Mouse (Mus musculus) bone marrow, adult 2 months (tissue): Measurements from ENCODE around the gene Sele. TPM values are rescaled to one million over a fixed set of nuclear protein-coding genes. Genes with fewer than 3 reads are reported as not detected.
A peak's percentile ranks its signal among the peaks of the same experiment; 100 is the strongest.

Source experiments
- H3K27ac ChIP-seq: fragments of 200-500 bp; 2 replicates; pipeline ENCODE4 v1.5.1; 2012; ENCODE audit warnings: low read depth, mild to moderate bottlenecking, control low read depth, inconsistent platforms, low read length; ENCODE audit not compliant: control insufficient read depth, poor library complexity, insufficient read depth
- H3K4me1 ChIP-seq: fragments of 200-500 bp; 2 replicates; pipeline ENCODE4 v1.6.1; 2011; ENCODE audit warnings: low read length; ENCODE audit not compliant: control insufficient read depth, insufficient read depth
- H3K4me3 ChIP-seq: fragments of 200-500 bp; replicated peaks from 2 replicates; pipeline ENCODE3; 2011; ENCODE audit warnings: mild to moderate bottlenecking, low read depth, low read length, control low read depth; ENCODE audit not compliant: control insufficient read depth
- CTCF ChIP-seq: fragments of 200-500 bp; IDR thresholded peaks from 2 replicates; pipeline ENCODE4 v1.5.1; 2011; ENCODE audit warnings: low read length, control low read depth; ENCODE audit not compliant: control insufficient read depth, insufficient read depth
- POLR2A ChIP-seq: fragments of 200-500 bp; IDR thresholded peaks from 2 replicates; pipeline ENCODE4 v1.6.1; 2011; ENCODE audit warnings: low read depth, mild to moderate bottlenecking, control low read depth, low read length, borderline replicate concordance; ENCODE audit not compliant: control insufficient read depth
- WGBS: fragments of 180-500 bp; shearing (Covaris S2); methylation state at CpG from one replicate; pipeline ENCODE4 v1.1.7; 2018; 5-methylcytosine and 5-hydroxymethylcytosine counted together
- polyA plus RNA-seq: library from polyadenylated mRNA; stranded (reverse); fragments of >200 nt; gene quantifications from 2 replicates; pipeline ENCODE4 v1.2.4, GENCODE M21; 2011; ENCODE audit warnings: low replicate concordance; ENCODE audit not compliant: missing spikeins, insufficient read depth, insufficient read length

The Sele gene
- polyA plus RNA-seq, 1 experiment, result 1.4 TPM

DNA sequence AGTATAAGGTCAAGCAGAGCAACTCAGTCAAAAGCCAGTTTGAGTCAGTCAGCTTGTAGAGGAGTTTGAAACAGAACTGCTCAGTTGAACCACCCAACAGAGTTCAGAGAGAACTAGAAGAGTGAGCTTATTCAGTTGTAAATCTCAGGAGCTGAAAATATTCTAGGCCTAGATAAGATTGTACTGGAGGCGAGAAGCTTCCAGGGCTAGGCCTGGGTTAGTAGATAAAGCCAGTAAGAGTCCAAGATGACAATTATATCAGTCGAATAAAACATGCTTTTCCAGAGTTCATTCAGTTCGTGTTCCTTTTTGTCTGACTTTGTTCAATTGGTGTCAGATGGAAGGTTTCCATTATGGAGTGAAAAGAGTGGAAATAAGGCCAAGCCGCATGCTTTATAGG, 22.3 kb upstream of the Sele start:
- no peak for TF ChIP-seq POLR2A
- TF ChIP-seq CTCF, result no peak
- 65% methylated on average over 4 of the region's 4 CpGs for WGBS
- H3K4me1 ChIP-seq, result no peaks in the 10 kb centered on the region
- H3K4me3 ChIP-seq, result no peak overlapping the region
- no peak overlapping the region for H3K27ac ChIP-seq

DNA sequence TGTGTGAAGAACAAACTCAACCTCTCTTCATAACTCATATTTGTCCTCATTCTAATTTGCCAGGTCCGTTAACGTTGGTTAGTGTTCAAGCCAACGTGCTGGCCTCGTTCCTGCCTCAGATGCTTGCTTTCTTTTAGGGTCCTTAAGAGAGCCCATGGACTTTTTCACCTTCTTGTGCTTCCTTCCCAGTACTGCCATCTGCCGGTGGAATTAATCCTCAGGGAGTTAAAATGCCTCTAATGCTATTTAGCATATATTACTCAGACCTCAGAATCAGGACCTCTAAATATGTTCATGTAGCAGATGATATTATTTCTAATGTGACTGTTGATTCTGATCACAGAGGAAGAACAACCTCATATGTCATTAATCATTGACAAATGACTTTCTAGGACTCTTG, 20.6 kb upstream of the Sele start:
- H3K4me1 ChIP-seq, result no peaks in the 10 kb centered on the region
- TF ChIP-seq CTCF (no peak), POLR2A (no peak)
- no peak overlapping the region for H3K4me3 ChIP-seq
- H3K27ac ChIP-seq, result no peak overlapping the region
- WGBS, result 68% methylated on average over 5 of the region's 5 CpGs

DNA sequence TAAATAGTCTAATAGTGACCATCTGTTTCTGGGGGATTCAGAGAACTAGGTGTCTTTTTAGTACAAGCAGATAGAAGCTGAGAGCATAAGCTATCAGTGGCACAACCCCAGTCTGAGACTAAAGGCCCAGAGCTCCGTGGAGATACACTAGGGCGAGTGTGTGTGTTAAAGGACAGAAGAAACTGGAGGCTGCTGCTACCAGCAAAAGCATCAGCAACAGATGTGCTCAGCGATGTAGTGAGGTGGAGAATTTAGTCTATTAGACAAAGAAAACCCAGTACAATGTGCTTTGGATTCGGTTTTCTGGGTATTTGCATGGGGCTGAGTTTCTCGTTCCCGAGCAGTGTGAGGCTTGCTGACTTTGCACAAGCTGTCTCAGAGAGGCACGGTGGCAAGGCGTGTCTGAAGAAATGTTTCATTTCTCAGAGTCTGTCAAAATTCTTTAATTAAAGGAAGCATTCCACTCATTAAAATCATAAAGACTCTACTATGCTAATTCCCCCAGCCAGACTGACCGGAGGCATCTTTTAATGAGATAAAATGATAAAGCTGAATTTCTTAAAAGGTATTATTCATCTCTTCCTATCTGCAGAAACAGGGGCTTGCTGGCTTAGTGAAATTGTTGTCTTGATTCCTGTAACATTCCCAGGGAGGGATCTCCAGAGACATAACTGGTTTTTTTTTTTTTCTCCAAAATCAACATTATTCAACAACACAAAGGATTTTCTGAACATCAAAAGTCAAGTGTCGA, 7.5 kb upstream of the Sele start:
- no peak overlapping the region for H3K27ac ChIP-seq
- no peak overlapping the region for H3K4me3 ChIP-seq
- WGBS, result 83% methylated on average over 10 of the region's 10 CpGs
- no peaks in the 10 kb centered on the region for H3K4me1 ChIP-seq
- no peak for TF ChIP-seq CTCF
- TF ChIP-seq POLR2A, result no peak

DNA sequence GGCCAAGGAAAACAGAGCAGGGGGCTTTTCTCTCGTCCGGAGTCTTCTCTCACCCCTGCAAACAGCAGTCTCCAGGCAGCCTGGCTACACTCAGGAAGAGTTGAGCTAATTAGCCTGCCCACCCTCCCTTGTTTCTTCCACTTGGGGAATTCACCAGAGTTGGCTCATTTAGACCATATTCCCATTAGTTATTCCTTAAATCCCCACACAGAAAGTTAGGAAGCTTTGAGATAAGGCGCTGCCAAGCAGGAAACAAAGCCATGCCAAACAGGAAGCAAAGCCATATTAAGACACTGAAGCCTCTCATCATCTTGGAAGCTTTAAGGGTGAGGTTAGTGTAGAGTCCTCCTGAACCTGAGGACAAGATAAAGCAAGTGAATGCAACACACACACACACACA, 4.5 kb upstream of the Sele start:
- Histone ChIP-seq H3K4me3 (no peak overlapping the region), H3K4me1 (no peaks in the 10 kb centered on the region), H3K27ac (no peak overlapping the region)
- TF ChIP-seq POLR2A (no peak), CTCF (no peak)
- 76% methylated on average over 3 of the region's 3 CpGs for WGBS

DNA sequence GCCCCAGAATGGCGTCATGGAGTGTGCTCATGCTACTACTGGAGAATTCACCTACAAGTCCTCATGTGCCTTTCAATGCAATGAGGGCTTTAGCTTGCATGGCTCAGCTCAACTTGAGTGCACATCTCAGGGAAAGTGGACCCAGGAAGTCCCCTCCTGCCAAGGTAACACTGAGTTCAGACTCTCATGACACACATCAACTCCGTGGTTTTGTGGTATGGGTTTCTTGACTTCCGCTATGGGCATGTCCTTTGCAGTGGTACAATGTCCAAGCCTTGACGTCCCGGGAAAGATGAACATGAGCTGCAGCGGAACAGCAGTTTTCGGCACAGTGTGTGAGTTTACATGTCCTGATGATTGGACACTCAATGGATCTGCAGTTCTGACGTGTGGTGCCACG, 5.5 kb downstream of the Sele start:
- no peak overlapping the region for H3K4me3 ChIP-seq
- no peak for TF ChIP-seq CTCF
- no peak for TF ChIP-seq POLR2A
- H3K27ac ChIP-seq, result no peak overlapping the region
- peaks cover 1% of the 10 kb centered on the region; the same call in 1 of the 2 replicates for H3K4me1 ChIP-seq
- WGBS, result 61% methylated on average over 9 of the region's 9 CpGs

DNA sequence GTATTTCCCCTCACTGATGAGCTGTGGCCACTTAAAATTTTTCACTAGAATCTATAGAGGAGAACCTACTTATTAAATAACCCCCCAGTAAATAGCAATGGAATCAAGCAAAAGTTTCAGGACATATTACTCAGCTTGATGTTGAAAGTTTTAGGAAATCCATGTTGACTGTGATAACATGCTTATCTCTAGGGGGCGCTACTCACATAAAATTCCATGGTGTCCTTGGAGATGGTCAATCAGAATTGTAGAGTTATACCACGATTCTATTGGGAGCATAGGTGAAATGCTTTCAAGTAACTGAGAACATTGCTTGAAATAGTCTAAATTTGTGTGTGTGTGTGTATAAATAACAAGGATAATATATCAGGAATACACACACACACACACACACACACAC, 6.8 kb downstream of the Sele start:
- peaks cover 3% of the 10 kb centered on the region; the same call in 1 of the 2 replicates for H3K4me1 ChIP-seq
- no peak overlapping the region for H3K4me3 ChIP-seq
- H3K27ac ChIP-seq, result no peak overlapping the region
- TF ChIP-seq CTCF (no peak), POLR2A (no peak)
- WGBS, result 22% methylated on average over 2 of the region's 2 CpGs

DNA sequence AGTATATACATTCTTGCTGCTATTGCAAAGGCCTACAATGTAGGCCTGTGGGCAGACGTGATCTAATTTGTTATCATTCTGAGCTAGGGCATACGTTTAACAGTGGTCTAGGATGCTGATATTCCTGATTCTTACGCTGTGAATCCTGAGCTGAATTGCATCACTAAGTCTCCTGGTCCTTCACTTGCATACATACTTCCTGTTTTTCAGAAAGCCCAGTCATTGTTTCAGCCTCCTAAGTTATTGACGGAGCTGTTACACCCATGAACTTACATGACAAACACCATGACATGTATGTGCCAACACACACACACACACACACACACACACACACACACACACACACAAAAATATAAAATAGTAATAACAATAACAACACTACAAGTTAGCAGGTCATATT, 12.0 kb downstream of the Sele start:
- H3K4me1 ChIP-seq, result peaks cover 2% of the 10 kb centered on the region; the same call in 1 of the 2 replicates
- H3K4me3 ChIP-seq, result no peak overlapping the region
- WGBS, result 30% methylated on average over 4 of the region's 4 CpGs
- no peak overlapping the region for H3K27ac ChIP-seq
- no peak for TF ChIP-seq POLR2A
- no peak for TF ChIP-seq CTCF

DNA sequence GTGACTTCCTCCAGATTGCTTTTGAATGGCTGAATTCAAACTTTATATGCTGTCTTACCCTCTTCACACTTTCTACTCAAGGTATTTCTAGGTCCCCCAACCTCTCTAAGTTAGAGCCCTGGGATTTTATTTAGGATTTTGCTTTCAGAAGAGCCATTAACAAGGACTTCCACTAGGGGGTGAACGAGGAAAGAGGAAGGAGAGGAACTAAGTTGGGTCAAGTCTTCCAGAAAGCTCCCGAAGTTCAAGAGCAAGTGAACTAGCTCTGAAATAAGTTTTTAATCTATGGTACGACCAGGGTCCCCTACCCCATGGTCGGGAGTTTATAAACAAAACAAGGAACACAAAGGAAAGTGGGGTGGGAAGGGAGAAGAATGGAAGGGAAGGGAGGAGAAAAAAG, 13.2 kb downstream of the Sele start:
- Histone ChIP-seq H3K27ac (peak overlapping the region; percentile 68), H3K4me1 (peaks cover 2% of the 10 kb centered on the region; the same call in 1 of the 2 replicates), H3K4me3 (peak overlapping the region; percentile 54)
- TF ChIP-seq CTCF, result no peak
- no peak for TF ChIP-seq POLR2A
- 0% methylated on average over 4 of the region's 4 CpGs for WGBS
